Mouse (Mus musculus) CD4-positive, CD25-positive, alpha-beta regulatory T cell, adult 2 months (primary cell): ENCODE data around the gene Lpp.

Experiments
- DNase-seq: peaks from one replicate; pipeline ENCODE4 v3.0.0-alpha.2; 2012; ENCODE audit warnings: low read depth, low spot score

The Lpp gene

DNA sequence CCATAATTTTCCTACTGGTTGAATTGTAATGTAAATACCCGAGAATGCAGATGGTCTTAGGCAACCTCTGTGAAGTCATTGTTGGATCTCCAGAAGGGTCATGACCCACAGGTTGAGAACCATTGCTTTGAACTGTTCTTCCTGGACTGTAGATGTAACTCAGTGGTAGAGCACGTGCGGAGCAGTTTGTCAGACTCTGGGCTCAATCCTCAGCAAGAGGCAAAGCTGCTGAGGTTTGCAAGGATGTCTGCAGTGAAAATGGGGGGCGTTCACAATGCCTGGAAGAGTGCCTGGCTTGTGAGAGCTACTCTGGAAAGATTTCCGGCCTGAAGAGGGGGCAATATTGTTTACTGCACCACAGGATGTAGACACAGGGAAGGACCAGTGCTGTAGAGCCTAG lies 6.2 kb downstream of the Lpp start:
- no peak for DNase-seq

DNA sequence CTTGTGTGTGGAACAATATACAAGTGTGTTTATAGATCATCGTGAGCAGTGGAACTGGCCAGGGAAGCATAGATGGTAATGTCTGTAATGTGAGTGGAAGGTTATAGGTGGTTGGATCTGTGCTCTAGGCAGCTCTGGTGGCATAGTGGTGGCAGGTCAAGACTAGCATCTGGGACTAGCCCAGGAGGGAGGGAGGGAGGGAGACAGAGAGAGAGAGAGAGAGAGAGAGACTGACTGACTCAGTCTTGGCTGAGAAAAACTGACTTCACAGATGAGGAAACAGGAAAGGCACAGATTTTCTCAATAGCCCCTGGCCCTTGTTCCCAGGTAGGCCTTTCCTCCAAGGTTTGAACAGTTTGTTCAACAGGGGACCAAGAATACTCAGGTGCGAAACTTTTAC lies 7.5 kb downstream of the Lpp start:
- DNase-seq, result no peak

- no peak for DNase-seq
Measured at GRCm38 (mm10) chr16:24402801-24403200, 9.5 kb downstream of the Lpp start.

DNA sequence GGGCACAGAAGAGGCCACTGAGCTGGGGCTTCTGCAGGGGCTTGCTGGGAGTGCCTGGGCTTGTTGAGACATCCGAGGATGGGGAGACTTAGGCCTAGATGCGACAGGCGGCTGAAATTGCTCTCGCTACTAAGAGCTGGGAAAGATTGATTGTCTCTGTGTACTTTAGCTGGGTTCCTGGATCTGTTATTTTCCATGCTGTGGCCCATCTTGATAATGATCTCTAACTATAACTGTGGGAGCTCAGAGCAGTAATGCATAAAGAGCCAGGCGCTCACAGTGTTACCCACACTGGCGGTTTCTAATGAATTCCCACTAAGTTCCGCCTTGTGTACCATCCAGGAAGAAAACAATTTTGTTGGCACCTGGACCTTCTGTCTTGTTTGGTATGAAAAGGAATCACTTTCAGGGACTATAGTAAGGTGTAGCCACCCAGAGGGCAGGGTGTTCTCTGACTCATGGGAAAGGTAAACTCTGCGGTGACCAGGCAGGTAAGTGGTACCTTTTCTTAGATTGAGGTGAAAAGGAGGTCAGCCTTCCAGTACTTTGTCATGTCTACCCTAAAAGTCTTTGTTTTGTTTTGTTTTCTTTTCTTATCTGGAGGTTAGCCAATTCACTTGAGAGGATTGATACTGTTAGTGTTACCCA lies 10.6 kb downstream of the Lpp start:
- no peak for DNase-seq

DNA sequence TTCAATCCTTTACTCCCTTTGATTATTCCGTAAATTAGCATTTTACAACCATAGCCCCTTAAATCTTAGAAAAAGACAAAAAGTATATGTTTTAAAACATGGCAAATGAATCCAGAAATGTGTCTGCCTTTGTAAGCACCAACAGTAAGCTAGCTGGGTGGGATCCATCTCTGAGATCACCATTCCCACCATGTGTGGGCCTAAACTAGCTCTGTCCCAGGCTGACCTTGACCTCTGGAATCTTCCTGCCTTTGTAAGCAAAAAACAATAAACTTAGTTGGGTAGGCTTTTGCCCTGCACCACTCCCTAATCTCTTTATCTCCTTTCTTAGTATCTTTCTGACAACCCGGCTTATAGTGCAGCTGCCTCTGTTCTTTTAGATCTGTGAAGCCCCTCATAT lies 13.2 kb downstream of the Lpp start:
- DNase-seq, result no peak

- no peak for DNase-seq
Measured at GRCm38 (mm10) chr16:24411281-24411680, 18.0 kb downstream of the Lpp start.

GRCm38 (mm10) chr16:24412193-24412592 lies 18.9 kb downstream of the Lpp start:
- peak; percentile 36 for DNase-seq

DNA sequence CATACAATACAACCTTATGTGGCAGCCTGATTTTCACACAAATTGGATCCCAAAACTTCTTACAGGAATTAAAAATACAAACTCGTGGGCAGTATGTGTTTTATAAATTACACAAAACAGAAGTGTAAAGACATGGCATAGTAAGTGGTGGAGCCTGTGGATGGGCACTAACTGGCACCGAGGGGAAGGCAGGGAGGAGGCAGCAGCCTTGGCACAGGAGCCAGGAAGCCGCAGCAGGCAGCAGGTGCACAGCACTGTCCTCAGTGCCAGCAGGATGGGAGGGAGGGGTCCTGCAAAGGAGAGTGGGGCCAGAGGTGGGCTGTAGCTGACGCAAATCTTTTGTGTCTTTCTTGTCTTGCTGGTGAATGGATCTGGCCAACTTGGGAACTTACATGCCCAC lies 19.8 kb downstream of the Lpp start:
- no peak for DNase-seq

- DNase-seq, result no peak
Measured at GRCm38 (mm10) chr16:24418022-24418421, 24.7 kb downstream of the Lpp start.

DNA sequence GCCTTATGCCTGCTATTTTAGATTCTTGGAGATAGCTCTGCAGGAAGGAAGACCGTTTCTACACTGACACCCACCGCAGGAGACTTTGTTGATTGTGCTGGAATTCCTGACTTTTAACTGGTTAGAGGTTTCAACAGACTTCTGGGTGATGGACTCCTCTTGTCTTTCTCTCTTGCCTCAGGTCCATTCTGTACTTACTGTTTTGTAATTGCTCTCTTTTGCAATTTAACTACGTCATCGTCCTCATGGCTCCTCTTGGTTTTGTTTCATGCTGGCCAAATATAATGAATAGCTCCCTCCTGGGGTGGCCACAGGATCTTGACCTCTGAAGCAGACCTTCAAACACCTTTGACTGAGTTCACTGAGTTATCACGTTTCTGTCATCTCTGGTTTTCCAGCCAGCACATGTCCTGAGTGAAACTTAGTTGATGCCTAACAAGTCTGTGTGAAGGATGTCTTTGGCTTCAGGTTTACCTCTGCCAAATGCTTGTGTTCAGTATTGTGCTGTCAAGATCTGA lies 27.4 kb downstream of the Lpp start:
- DNase-seq, result no peak

- no peak for DNase-seq
Measured at GRCm38 (mm10) chr16:24421687-24422418, 28.5 kb downstream of the Lpp start.

DNA sequence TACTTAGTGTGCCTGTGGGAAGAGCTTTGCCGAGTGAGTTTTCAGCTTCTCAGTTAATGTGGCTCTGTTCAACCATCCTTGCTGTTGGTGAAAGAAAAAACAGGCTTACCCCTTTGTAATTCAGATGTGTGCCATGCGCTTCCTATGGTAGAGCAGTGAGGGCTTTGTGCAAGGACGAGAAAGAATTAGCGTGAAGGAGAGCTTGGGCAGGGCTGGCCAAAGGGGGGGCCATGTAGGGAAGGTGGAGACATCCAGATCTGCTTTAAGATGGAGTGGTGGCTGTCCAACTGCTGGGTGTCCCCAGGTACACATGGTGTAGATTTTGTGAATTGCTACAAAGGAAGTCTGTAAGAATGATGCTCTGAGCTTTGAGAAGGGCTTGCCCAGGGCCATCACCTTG lies 29.9 kb downstream of the Lpp start:
- DNase-seq, result no peak

DNA sequence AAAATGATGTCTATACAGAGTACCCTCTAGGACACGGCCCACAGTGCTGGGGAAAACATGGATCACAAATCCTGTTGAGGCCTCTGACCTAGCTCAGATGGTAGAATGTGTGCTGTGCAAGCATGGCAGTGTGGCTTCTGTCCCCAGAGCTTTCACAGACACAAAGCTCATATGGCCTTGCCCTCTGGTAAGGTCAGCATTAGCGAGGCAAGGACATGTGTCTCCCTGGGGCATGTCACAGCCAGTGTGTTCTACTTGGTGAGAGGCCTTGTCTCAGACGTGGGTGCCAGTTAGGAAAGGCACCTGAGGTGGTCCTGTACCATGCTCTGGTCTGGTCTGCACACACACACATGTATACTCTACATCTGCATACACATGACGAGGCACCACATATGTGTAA lies 30.4 kb downstream of the Lpp start:
- DNase-seq, result no peak

DNA sequence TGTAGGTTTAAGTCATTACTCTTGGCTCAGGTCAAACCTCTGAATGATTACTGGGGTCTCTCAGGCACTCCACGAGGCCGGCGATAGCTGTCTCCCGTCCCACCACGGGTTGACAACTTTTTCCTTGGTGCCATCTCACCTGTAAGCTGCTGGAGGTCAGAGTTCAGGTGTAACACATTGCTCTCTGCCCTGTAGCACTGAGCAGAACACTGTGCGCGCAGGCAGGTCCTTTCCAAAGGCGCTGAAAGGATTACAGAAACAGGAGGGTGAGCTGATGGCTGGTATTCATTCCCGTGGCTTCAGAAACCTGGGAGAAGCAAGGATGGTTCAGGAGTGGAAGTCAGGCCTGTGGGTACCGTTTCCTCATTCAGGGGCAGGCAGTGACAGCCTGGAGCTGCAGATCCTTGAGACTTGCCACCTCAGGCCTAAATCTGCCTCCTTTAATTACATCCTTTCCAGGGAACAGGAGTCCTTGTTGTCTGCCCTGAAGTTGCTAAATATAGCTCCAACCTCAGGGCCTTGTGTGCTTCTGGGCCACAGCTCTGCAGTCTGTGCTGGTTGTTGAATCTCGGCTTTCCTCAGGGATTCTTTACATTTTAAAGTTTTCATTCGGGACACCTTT lies 31.2 kb downstream of the Lpp start:
- DNase-seq, result no peak

GRCm38 (mm10) chr16:24425816-24426215 lies 32.5 kb downstream of the Lpp start:
- peak; percentile 34 for DNase-seq

GRCm38 (mm10) chr16:24427606-24428005 lies 34.3 kb downstream of the Lpp start:
- no peak for DNase-seq

GRCm38 (mm10) chr16:24428055-24428454 lies 34.7 kb downstream of the Lpp start:
- DNase-seq, result no peak

DNA sequence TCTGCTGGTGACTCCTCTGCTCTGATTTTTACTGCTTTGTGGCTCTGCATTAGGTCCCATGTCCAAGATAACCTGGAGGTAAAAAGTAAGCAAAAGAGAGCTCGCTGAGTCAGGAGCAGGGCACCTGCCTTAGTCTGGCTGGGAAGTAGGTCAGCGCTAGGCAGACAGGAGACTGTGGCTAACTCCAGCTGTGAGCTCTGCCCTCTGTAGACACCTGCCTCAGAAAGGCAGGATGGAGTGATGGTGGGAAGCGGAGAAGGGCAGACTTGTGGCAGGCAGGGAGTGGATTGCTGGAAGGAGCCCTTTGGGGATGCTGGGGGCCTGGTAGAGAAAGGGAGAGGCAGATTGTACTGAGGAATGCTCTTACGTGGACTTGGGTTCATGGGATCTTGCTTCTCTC lies 35.4 kb downstream of the Lpp start:
- no peak for DNase-seq

DNA sequence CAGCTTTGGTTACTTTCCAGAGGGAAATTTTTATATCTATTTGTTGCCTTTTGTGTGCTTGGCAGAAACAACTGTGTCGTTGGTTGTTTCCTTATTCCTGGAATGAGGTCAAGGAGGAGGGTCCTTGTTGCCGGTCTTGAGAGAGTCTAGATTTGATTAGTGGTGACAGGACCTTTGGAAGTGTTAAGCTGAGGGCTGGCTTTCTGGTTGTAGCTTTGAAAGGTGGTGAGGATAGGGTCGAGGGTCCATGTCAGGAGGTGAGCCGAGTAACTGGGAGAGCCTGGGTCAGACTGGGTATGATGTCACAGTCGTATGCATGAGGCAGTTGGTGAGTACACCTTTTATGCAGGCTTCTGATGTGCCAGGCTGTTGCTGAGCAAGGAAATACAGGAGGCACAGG lies 36.4 kb downstream of the Lpp start:
- DNase-seq, result no peak

GRCm38 (mm10) chr16:24431808-24432207 lies 38.5 kb downstream of the Lpp start:
- DNase-seq, result no peak

GRCm38 (mm10) chr16:24433563-24433962 lies 40.3 kb downstream of the Lpp start:
- no peak for DNase-seq

DNA sequence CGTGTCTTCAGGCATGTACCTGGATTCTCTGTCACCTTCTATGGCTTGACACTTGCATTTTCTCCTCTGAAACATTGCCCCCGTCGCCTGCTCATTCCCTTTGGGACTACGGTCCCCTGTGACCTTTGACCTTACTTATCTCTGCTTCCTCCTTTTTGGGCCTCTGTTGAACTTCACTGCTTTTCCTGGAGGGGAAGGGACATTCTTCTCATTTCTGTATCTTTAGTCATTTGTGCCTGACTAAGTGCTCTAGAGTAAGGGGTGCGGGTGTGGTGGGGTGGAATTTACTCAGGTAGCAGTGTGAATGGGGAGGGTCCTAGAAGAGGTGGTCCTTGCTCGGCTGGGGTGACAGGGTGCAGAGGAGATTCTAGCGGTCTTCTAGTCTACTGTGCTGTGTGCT lies 40.7 kb downstream of the Lpp start:
- no peak for DNase-seq
